Mouse (Mus musculus) heart, embryonic 14.5 days (tissue): ENCODE results near the gene Trim41. TPM values are rescaled to one million over a fixed set of nuclear protein-coding genes. Genes with fewer than 3 reads are reported as not detected.
"Not testable (repeated sequence)": the region's sequence is repeated elsewhere in the genome, so short reads cannot be mapped to it uniquely, and the experiment has no call there.

ENCODE experiments used
- ATAC-seq: fragments of 200-750 bp; cut with Nextera tagmentation; 2 replicates; pipeline ENCODE4 v1.8.0; 2017; ENCODE audit warnings: low read depth, moderate TSS enrichment; ENCODE audit not compliant: insufficient number of reproducible peaks, insufficient read depth, low FRiP score
- H3K27ac ChIP-seq, 2 experiments: fragments of 200-500 bp in 1 of 2; fragments of 300-500 bp in 1 of 2; sonication (generic) in 1 of 2; replicated peaks in 1 of 2; 2 replicates each; pipeline ENCODE4 v1.5.1; 2012 to 2014; ENCODE audit warnings: low read depth in 2 of 2, low read length in 2 of 2, control low read depth in 1 of 2, mild to moderate bottlenecking in 1 of 2, mixed read lengths in 1 of 2; ENCODE audit not compliant: control insufficient read depth in 1 of 2, insufficient read depth in 1 of 2
- H3K27me3 ChIP-seq: fragments of 300-500 bp; sonication (generic); 2 replicates; pipeline ENCODE4 v1.6.1; 2014; ENCODE audit warnings: mild to moderate bottlenecking, low read length, control low read depth; ENCODE audit not compliant: control insufficient read depth, insufficient read depth
- H3K36me3 ChIP-seq: fragments of 300-500 bp; sonication (generic); 2 replicates; pipeline ENCODE4 v1.6.1; 2014; ENCODE audit warnings: mild to moderate bottlenecking, control low read depth, low read length, mixed read lengths; ENCODE audit not compliant: control insufficient read depth, insufficient read depth
- H3K4me1 ChIP-seq, 2 experiments: fragments of 200-500 bp in 1 of 2; fragments of 300-500 bp in 1 of 2; sonication (generic) in 1 of 2; 2 replicates each; pipeline ENCODE4 v1.6.1; 2012 to 2014; ENCODE audit warnings: low read length in 2 of 2, control low read depth in 1 of 2, mixed read lengths in 1 of 2; ENCODE audit not compliant: control insufficient read depth in 2 of 2, insufficient read depth in 2 of 2
- H3K4me2 ChIP-seq: fragments of 300-500 bp; sonication (generic); 2 replicates; pipeline ENCODE4 v1.6.1; 2014; ENCODE audit warnings: mild to moderate bottlenecking, low read length
- H3K4me3 ChIP-seq, 2 experiments: fragments of 200-500 bp in 1 of 2; fragments of 300-500 bp in 1 of 2; sonication (generic) in 1 of 2; 2 replicates each; pipeline ENCODE4 v1.5.1; 2012 to 2014; ENCODE audit warnings: low read length in 2 of 2, mild to moderate bottlenecking in 2 of 2, control low read depth in 1 of 2, low read depth in 1 of 2, moderate library complexity in 1 of 2; ENCODE audit not compliant: control insufficient read depth in 1 of 2, insufficient read depth in 1 of 2
- H3K9ac ChIP-seq: fragments of 300-500 bp; sonication (generic); 2 replicates; pipeline ENCODE4 v1.6.1; 2014; ENCODE audit warnings: mild to moderate bottlenecking, low read length
- H3K9me3 ChIP-seq: fragments of 300-500 bp; sonication (generic); 2 replicates; pipeline ENCODE4 v1.6.1; 2016; ENCODE audit warnings: low read length, control low read depth; ENCODE audit not compliant: control insufficient read depth
- WGBS: fragments of 180-500 bp; shearing (Covaris S2); extraction: QIAGEN DNeasy Blood & Tissue Kit; methylation state at CpG from one replicate; pipeline ENCODE4 v1.1.7; 2014; 5-methylcytosine and 5-hydroxymethylcytosine counted together
- polyA plus RNA-seq: library from polyadenylated mRNA; unstranded; fragments of >200 nt; fragmentation: Nextera tagmentation; extraction: Ambion mirVana; gene quantifications from 2 replicates; pipeline ENCODE4 v1.2.1, GENCODE M21; 2014

Trim41 gene
- polyA plus RNA-seq, 1 experiment from 2014 or later = 3.8 TPM

- no peaks in the 10 kb centered on the region for H3K27me3 ChIP-seq
- no peak overlapping the region for H3K4me2 ChIP-seq
Measured at GRCm38 (mm10) chr11:48796290-48796689, 20.9 kb downstream of the Trim41 start.

GRCm38 (mm10) chr11:48795221-48795620 is 21.9 kb downstream of the Trim41 start:
- H3K4me1 ChIP-seq = peaks cover 8 to 14% of the 10 kb centered on the region in 2 experiments
- H3K9ac ChIP-seq = no peak overlapping the region
- no peak for ATAC-seq
- no peaks in the 10 kb centered on the region for H3K36me3 ChIP-seq
- 84% methylated on average over 7 of the region's 7 CpGs for WGBS
- H3K4me3 ChIP-seq = no peak overlapping the region
- no peak overlapping the region for H3K27ac ChIP-seq
- no peaks in the 10 kb centered on the region for H3K27me3 ChIP-seq
- no peaks in the 10 kb centered on the region for H3K9me3 ChIP-seq
- H3K4me2 ChIP-seq = no peak overlapping the region

More at GRCm38 (mm10) chr11:48796290-48796689, 20.9 kb downstream of the Trim41 start:
- Histone ChIP-seq H3K9ac (no peak overlapping the region), H3K4me1 (peaks cover 3 to 10% of the 10 kb centered on the region in 2 experiments), H3K9me3 (no peaks in the 10 kb centered on the region), H3K36me3 (peaks cover 3% of the 10 kb centered on the region), H3K4me3 (no peak overlapping the region), H3K27ac (no peak overlapping the region)
- 74% methylated on average over 4 of the region's 4 CpGs for WGBS
- ATAC-seq = no peak

- H3K9ac ChIP-seq = no peak overlapping the region
- 94% methylated on average over 3 of the region's 3 CpGs for WGBS
Measured at GRCm38 (mm10) chr11:48793184-48793583, 24.0 kb downstream of the Trim41 start.

GRCm38 (mm10) chr11:48791894-48792293 is 25.3 kb downstream of the Trim41 start:
- not testable (repeated sequence) for H3K27me3 ChIP-seq, ATAC-seq, H3K9ac ChIP-seq, H3K4me2 ChIP-seq, H3K9me3 ChIP-seq, H3K4me1 ChIP-seq, H3K4me3 ChIP-seq, H3K27ac ChIP-seq, H3K36me3 ChIP-seq
- 87% methylated on average over 9 of the region's 9 CpGs for WGBS

More at GRCm38 (mm10) chr11:48793184-48793583, 24.0 kb downstream of the Trim41 start:
- H3K27me3 ChIP-seq = no peaks in the 10 kb centered on the region
- no peak overlapping the region for H3K27ac ChIP-seq
- H3K4me3 ChIP-seq = no peak overlapping the region
- no peaks in the 10 kb centered on the region for H3K36me3 ChIP-seq
- no peak overlapping the region for H3K4me2 ChIP-seq
- H3K4me1 ChIP-seq = peaks cover 6 to 10% of the 10 kb centered on the region in 2 experiments
- no peaks in the 10 kb centered on the region for H3K9me3 ChIP-seq
- no peak for ATAC-seq

GRCm38 (mm10) chr11:48790946-48791345 is 26.2 kb downstream of the Trim41 start:
- no peaks in the 10 kb centered on the region for H3K27me3 ChIP-seq
- no peak for ATAC-seq
- no peaks in the 10 kb centered on the region for H3K9me3 ChIP-seq
- 55% methylated on average over 8 of the region's 8 CpGs for WGBS
- H3K9ac ChIP-seq = no peak overlapping the region
- H3K27ac ChIP-seq = no peak overlapping the region
- H3K4me1 ChIP-seq = peaks cover 4 to 9% of the 10 kb centered on the region in 2 experiments; a peak in 3 of 4 replicates
- H3K36me3 ChIP-seq = no peaks in the 10 kb centered on the region
- H3K4me2 ChIP-seq = no peak overlapping the region
- no peak overlapping the region for H3K4me3 ChIP-seq

- ATAC-seq = 0 out of 2 replicates have a peak, but pooled peaks have one; percentile 46
- no peaks in the 10 kb centered on the region for H3K27me3 ChIP-seq
- peak overlapping the region; percentile 1 to 28; a peak in 3 of 4 replicates for H3K4me3 ChIP-seq
- H3K4me2 ChIP-seq = peak overlapping the region; percentile 65
- H3K9ac ChIP-seq = peak overlapping the region; percentile 62
- peaks cover 4 to 9% of the 10 kb centered on the region in 2 experiments; a peak in 3 of 4 replicates for H3K4me1 ChIP-seq
- 17% methylated on average over 20 of the region's 20 CpGs for WGBS
- no peaks in the 10 kb centered on the region for H3K9me3 ChIP-seq
- no peaks in the 10 kb centered on the region for H3K36me3 ChIP-seq
- no peak overlapping the region for H3K27ac ChIP-seq
Measured at GRCm38 (mm10) chr11:48789973-48790823, 27.0 kb downstream of the Trim41 start.

- ATAC-seq = no peak
- H3K36me3 ChIP-seq = no peaks in the 10 kb centered on the region
- H3K4me2 ChIP-seq = peak overlapping the region; percentile 69; the same call in 1 of the 2 replicates
- H3K27me3 ChIP-seq = no peaks in the 10 kb centered on the region
- no peak overlapping the region for H3K9ac ChIP-seq
- WGBS = 79% methylated on average over 5 of the region's 5 CpGs
- H3K27ac ChIP-seq = no peak overlapping the region
- no peaks in the 10 kb centered on the region for H3K9me3 ChIP-seq
- peaks cover 4 to 9% of the 10 kb centered on the region in 2 experiments; a peak in 3 of 4 replicates for H3K4me1 ChIP-seq
- no peak overlapping the region for H3K4me3 ChIP-seq
Measured at GRCm38 (mm10) chr11:48789215-48789614, 27.9 kb downstream of the Trim41 start.
